Mouse (Mus musculus) neutrophil, adult 5-6 weeks (primary cell): Measurements from ENCODE around the gene Tprn. TPM values are rescaled to one million over a fixed set of nuclear protein-coding genes. Genes with fewer than 3 reads are reported as not detected.

ENCODE experiments used
- ATAC-seq: fragments of 151-379, 151-347 bp; 2 replicates; pipeline ENCODE4 v1.8.0; 2017; ENCODE audit warnings: mild to moderate bottlenecking, moderate TSS enrichment; ENCODE audit not compliant: insufficient number of reproducible peaks, poor library complexity, low FRiP score, severe bottlenecking; ENCODE audit errors: extremely low read depth
- total RNA-seq: library from RNA; stranded (forward); fragments of 200-1000 nt; gene quantifications from 2 replicates; pipeline ENCODE4 v1.2.3, GENCODE M21; 2017

Gene Tprn
- total RNA-seq, 1 experiment from 2014 or later: 6.9 TPM

DNA sequence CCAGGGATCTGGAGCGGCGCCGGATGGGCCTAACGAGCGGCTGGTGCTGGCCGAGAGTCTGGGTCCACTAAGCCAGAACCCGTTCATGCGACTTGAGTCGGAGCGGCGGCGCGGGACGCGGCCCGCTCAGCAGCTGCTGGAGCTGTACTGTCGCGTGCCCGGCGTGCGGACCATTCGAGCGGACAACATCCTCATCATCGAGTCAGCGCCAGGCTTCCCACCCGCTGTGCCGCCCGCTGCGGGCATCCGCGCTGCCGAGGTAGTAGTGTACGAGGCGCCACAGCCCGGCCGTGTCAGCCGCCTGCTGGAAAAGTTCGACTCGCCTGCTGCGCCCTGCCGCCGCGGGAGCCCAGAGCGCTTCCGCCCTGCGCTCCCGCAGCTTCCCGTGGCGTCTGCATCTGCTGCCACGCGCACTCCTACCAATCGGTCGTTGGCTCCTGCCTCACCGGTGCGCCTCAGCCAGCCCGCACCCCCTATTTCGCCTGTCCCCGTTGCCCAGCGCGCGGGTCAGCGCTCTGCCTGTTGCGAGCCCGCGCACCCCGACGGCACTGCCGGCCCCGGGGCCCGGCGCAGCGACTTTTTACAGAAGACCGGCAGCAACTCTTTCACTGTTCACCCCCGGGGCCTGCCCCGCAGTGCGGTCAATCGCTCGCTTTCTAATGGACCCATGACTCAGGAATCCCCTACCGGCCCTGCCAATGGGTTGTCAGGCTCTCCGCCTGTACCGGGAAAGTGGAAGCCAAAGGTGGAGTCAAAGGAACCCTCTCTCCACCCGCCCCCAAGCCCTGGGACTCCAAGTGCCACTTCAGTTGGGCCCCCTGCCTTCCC is 591 bp downstream of the Tprn start:
- ATAC-seq: no peak

DNA sequence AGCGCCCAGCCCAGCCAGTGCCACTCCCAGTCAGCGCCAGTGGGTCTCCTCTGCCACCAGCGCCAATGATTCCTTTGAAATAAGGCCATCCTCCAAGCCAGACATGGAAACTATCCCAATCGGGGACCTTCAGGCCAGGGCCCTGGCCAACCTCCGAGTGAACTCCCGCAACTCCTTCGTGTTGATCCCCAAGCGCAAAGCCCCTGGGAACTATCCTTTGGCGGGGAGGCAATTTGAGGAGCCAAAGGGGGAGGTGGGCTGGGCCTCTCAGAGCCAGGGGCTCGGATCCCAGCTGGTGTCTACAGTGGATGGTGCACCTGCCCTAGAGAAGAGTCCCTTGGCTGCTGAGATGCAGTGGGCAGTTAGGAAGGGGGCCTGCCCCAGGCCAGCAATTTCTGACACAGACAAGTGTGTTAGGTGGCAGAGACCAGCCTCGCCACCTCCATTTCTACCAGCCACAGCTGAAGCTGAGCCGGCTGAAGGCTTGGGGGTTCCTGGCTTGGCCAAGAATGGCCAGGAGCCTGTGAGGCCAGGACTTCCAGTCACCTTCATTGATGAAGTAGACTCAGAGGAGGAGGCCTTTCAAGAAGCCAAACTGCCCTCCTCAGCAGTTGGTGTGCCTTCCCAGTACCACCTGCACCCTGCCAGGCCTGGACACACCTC is 1.3 kb downstream of the Tprn start:
- no peak for ATAC-seq

DNA sequence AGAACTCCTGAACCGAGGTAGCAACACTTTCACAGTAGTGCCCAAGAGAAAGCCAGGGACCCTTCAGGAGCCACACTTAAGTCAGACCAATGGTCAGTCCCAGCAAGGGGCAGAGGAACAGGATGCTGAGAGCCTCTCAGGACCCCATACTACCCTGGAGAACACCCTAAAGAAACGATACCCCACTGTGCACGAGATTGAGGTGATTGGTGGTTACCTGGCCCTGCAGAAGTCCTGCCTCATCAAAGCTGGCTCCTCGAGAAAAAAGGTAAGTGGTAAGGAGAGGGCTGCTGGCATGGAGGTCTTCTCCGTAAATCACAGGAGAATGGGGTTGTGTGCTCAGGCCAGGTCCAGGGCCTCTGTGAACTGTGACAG is 1.9 kb downstream of the Tprn start:
- no peak for ATAC-seq

DNA sequence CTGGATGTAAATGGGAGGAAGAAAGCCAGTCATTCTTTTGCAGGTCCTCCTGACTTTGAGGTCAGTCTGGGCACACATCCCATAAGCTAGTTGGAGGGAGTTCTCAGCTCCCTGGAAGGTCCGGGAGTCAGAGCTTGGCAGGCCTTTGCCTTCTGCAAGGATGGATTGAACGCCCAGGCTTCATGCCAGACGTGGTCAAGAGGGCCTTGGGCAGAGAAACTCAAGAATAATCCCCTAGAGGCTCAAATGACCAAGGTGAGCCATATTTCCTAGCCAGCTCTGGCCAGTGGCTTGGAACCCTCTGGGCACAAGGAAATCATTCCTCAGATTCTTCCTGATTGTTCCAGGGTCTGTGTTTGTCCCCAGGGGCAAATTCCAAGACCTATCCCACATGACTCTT is 2.4 kb downstream of the Tprn start:
- ATAC-seq: no peak

DNA sequence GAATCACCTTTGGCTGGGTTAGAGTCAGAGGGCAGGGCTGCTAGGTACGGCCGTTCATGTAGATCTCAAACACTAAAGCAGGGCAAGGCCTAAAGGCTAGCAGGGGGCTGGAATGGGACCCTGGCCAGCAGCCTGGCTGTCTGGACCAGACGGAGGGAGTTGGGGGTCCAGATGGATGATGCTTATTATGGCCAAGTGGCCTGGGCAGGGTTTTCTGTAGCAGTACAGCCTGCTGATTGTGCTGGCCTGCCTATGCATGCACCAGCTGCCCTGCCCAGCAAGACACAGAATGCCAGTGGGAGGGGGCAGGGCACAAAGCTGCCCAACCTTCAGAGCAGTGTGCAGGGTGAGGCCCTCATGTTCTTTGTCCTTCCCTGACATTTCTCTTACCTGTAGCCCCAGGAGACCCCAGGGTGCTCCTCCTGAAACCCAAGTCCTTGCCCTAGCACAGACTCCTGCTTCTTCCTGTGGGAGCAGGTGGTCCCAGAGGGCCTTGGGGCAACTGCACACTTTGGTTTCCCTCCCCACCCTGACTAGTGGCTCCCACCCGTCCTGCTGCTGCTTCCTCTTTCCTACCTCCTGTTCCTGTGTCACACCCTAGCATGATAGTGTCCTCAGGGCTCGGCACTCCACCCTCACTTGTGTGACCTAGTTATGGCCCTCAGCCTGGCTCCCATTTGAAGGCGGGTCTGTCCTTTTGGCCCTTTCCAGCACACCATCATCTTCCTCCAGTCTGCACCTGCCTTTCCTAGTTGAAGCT is 3.7 kb downstream of the Tprn start:
- no peak for ATAC-seq

DNA sequence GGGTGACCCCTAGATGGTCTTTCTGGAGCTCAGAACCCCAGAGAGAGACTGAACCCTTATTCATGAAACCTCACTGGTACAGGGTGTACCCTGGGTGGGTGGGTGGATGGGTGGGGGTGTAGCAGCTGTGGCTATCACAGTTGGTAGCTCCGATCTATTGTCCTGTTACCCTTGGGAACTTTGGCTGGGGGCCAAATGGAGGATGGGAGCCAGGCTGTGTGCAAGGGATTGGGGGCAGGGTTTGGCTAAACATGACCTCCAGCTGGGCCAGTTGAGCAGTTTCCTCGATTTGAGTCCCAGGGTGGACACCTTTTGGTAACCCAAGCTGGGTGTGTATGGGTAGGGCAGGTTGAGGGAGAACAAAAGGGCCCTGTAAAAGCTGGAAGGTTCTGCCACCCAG is 4.3 kb downstream of the Tprn start:
- no peak for ATAC-seq

DNA sequence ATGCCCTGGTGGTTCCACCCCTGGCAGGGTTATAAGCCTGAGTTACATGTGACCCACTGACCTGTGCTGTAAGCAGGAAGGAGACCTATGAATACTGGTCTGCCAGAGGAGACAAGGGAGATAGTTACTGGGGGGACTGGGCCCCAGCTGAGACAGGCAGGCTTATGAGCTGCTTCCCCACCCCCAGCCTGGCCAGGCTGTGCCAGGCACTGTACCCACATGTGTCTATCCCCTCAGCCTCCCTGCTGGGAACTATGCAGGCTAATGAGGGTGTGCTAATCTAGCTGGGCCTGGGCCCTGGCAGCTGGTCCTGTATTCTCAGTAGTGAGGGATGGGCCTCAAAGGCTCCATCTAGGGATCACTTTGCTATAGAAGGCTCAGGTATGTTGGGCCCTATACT is 4.8 kb downstream of the Tprn start:
- no peak for ATAC-seq

DNA sequence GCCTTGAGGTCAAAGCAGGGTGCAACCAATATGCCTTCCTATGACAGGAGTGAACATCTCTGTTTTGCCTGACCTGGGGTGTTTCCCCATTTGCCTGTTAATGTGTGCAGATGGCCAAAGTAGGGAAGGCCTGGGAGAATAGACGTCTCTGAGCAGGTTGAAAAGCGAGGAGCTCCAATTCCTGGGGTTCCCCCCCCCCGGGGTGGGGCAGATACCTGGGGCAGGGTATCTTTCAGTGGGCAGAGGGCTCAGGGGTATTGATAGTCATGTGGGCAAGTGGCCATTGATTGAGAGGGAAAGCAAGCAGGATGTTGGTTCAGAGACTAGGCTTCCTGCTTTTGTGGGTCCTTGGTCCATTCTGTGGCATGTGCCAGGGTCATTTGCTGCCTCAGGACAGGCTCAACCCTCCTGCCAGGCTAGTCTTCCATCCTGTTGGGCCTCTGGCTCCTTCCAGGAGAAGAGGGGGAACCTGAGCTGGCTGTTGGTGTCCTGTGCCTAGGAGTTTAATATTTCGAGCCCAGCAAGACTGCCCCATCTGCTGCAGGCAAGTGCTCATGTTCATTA is 5.4 kb downstream of the Tprn start:
- ATAC-seq: no peak

DNA sequence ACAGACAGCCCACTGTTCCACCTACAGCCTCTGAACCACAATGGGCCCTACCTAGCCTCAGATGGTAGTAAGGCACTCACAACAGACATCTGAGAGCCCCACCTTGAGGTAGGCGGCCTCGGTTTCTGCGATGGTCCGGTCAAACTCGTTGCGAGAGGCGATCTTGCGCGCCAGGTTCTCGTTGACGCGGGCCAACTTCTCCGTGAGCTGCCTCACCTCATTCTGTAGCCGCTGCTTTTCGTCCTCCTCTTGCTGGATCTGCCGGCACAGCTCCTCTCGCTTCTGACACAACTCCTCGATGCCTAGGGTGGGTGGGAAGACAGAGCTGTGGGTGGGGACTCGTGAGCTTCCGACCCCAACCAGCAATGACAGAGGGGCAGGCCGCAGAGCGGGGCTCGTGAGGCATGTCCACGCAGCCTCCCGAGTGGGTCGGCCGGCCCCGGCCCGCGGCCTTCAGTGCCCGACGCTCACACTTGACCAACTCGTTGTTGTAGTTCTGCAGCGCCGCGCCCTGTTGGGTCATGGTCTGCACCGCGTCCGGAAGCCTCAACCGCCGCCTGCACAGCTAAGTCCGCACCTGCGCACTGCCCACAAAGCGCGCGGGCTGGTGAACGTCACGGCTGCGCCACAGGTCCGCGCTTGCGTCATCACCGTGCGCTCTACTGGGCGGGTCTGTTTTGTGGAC is 9.6 kb downstream of the Tprn start, which contains the start of the genes Ssna1 and Anapc2:
TSS of gene Ssna1 (minus strand) at position 612 of the 685 bp plus-strand sequence.
TSS of gene Anapc2 (plus strand) at position 652 of the 685 bp plus-strand sequence.
- ATAC-seq: peak; percentile 91

DNA sequence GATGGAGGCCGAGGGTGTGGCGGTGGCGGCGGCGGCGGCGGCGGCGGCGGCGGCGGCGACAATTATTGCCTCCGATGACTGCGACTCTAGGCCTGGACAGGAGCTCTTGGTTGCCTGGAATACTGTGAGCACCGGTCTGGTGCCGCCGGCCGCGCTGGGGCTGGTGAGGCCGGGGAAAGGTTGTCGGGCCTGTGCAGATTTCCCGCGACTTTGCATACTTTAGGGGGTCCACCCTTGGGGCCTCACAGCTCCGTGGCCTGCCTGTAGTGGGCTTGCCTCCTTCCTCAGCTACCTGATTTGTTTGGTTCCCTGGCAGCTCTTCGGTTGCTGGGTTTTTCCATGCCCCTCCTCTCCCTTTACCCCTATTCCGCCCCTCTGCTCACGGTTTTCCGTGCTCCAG is 10.1 kb downstream of the Tprn start:
- no peak for ATAC-seq

DNA sequence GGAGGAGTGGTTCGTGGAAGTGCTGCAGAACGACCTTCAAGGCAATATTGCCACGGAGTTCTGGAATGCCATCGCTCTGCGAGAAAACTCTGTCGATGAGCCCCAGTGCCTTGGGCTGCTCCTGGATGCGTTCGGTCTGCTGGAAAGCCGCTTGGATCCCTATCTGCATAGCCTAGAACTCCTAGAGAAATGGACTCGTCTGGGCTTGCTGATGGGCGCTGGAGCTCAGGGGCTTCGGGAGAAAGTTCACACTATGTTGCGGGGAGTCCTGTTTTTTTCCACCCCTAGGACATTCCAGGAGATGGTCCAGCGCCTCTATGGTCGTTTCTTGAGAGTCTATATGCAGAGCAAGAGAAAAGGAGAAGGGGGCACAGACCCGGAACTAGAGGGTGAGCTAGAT is 10.6 kb downstream of the Tprn start:
- ATAC-seq: no peak

DNA sequence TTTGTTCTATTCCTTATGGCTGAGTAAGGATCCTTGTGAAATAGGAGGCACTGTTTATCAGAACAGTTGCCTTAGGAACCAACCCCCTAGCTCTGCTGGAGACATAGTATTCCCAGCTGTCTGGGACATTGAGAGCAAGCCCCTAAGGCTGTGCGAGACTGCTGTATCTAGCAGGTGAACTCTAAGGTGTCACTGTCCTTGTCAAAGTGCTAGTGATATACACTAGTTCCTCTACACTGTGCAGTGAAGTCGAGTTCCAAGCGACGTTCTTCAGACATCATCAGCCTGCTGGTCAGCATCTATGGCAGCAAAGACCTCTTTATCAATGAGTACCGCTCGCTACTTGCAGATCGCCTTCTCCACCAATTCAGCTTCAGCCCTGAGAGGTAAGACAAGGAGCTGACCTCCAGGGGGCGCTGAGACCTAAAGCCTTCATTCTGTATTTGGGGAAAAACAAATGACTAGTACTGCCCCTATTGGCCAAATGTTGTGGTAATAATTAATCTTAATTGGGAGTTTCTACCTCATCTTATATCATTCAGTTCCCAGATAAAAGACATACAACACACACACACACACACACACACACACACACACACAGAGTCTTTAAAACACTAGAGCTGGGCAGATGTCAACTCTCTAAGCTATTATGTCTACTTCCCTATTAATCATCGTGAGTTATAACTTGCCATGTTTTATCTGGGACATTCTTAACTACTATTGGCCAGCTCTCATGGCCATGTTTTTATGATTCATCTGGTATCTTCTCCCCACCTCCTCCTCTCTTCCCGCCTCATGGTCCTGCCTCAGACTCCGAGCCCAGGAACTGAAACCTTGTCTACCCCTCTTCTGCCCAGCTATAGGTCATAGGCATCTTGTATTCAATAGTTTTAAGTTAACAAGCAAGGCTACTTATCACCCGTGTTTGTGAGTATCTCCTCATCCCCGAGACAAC is 16.8 kb downstream of the Tprn start:
- peak; percentile 75 for ATAC-seq

DNA sequence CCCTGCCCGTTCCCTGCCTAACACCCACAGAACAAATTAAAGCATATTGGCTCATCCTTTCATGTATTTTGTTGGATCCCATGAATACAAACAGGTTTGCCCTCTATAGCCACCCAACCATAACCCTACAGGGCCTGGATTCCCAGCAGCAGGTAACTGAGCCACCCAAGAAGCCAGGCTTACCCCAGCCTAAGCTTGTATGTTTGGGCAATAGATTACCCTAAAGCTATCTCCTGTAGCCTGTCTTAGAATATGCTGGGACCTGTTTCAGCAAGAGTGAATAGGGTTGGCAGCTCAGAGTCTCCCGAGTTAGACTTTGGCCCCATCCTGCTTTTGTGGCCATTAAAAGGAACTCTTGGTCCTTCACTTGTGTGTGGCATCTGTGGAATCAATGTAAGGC is 23.1 kb downstream of the Tprn start:
- no peak for ATAC-seq

DNA sequence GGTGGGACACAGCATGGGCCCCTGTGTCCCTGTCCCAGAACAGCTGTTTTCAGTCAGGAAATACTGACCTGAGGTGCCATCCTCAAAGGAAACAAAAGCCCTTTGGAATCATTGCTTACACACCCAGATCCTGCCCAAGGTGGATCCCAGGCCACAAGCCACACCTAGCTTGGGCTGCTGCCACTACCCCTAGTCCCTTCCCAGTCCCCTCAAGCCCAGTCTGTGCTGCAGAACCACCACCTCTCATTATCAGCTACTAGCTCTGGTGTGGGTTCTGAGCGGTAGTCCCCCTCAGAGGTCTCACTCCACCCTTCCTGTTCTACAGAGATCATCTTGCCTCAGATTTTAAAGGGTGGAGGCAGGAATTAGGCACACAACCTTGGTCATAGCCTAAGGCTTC is 23.9 kb downstream of the Tprn start:
- ATAC-seq: no peak

DNA sequence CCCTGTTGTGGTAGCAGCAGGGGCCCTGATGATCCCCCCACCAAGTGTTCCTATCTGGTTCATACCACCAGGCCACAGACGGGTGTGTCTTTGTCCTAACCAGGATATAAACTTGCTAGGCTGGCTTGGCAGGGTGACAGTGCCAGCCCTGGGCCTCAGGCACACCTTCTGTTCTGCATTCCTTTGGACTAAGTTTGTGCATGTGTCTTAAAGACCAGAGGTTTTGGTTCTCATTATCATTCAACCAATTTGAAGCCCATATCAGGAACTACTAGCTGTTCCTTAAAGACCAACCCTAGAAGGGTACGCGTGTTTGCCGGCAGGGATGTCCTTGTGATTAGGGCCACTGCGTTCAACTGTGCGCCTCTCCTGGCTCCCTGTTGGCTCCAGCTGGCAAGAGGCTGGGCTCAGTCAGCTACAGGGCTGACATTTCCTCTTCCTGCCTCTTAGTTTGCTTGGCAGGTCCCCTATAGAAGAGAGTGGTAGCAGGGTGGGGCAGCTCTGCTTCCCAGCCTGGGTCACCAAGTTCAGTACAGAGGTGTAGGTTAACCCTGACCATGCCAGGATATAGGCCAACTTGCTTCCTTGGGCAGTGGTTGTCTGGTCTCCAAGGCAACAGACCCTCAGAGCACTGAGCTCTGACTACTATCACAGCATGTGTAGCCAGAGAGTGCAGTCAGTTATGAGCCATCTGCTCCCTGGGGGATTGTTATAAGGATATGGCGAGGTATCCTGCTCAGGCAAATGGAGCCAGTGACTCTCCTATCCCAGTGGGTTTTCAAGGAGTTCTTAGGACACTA is 24.6 kb downstream of the Tprn start:
- no peak for ATAC-seq

DNA sequence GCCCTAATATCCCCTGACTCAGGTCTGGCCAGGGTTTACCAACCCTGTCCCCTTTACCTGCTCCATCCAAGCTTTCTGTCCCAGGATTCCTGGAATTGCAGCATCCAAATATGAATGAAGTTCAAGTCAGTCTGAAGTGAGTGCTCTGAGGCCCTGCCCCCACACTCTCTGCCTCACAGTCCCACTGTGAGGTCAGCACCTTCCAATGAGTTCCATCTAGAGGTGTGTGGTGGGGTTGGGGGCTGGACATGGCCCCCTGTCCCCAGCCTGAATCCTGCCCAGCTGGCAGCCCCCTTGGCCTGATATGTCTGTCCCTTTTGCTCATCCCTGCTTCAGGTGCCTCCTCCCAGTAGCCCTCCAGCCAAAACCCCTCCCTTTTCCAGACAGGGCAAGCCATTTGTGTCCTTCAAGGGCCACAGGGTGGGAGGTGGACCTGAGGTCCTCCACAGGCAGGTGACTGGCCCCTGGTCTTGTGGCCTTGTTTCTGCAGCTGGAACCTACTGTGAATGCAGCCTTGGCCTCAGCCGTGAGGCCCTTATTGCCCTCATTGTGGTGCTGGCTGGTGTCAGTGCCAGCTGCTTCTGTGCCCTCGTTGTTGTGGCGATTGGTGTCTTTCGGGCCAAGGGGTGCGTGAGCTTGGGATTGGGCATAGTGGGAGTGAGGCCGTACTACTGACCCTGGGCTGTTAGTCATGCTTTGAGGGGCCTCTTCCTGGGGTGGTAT is 25.7 kb downstream of the Tprn start, which contains the start of gene Tmem210:
TSS of gene Tmem210 (plus strand) at position 219 of the 723 bp plus-strand sequence.
- no peak for ATAC-seq
